Mouse (Mus musculus) frontal cortex, postnatal 25 days (tissue): Measurements from ENCODE around the gene Havcr2.
"Not testable (repeated sequence)": the region's sequence is repeated elsewhere in the genome, so short reads cannot be mapped to it uniquely, and the experiment has no call there.

Source experiments
- DNase-seq, 2 experiments: peaks; one replicate each; pipeline ENCODE4 v3.0.0; 2022; ENCODE audit warnings: low spot score in 2 of 2

Gene Havcr2

GRCm38 (mm10) chr11:46454453-46455045, at the start of gene Havcr2:
TSS of gene Havcr2 (plus strand) at chr11:46454935.
- no peak for DNase-seq

DNA sequence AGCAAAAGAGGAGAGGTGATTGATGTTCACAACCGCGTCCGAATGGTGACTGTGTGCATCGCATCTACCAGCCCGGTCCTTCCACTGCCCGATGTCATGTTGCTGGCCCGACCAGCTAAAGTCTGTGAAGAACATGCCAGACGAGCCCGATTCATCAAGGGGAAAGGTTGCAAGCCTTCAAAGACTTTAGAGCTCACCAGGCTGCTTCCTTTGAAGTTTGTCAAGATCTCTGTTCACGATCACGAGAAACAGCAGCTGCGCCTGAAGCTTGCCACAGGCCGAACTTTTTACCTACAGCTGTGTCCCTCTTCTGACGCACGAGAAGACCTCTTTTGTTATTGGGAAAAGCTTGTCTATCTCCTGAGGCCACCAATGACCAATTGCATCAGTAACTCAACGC, 49.7 kb upstream of the Havcr2 start:
- DNase-seq, result no peak

DNA sequence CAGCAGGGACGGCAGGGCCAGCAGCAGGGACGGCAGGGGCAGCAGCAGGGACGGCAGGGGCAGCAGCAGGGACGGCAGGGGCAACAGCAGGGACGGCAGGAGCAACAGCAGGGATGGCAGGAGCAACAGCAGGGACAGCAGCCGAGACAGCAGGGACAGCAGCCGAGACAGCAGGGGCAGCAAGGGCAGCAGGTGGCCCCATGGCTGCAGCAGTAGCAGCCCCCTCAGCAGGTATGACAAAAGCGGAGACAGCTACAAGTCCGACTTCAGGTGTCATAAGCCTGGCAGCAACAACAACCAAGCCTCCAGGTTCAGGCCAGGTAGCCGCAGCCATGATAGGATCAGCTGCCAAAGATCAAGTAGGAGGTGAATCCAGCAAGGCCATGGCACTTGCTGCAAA, 48.0 kb upstream of the Havcr2 start:
- no peak for DNase-seq

DNA sequence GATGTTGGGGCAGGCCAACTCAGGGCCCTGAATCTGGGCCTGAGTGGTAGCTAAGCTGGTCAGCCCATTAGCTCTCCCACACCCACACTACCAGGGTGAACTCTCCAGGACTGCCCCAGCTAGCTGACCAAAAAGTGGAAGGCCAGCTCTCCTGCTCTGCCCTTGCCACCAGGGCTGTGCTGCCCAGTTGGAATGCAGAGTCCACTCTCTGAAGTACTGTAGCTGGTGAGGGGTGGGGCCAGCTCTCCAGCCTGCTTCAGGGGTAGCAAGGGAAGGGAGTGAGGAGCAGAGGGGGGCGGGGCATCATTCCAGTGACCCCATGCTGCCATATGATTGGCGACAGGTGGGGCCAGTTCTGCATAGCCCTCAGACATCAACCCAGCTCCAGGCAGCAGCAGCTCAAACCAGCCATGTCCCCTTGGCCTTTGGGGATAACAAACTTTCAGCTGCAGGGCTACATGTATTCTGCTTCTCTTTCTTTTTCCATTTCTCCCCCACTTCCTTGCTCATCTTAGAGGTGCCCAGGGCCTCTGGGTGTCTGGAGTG, 44.6 kb upstream of the Havcr2 start:
- DNase-seq, result no peak

GRCm38 (mm10) chr11:46418438-46418837, 36.3 kb upstream of the Havcr2 start:
- DNase-seq, result no peak

GRCm38 (mm10) chr11:46418860-46419259, 35.9 kb upstream of the Havcr2 start:
- DNase-seq, result no peak

DNA sequence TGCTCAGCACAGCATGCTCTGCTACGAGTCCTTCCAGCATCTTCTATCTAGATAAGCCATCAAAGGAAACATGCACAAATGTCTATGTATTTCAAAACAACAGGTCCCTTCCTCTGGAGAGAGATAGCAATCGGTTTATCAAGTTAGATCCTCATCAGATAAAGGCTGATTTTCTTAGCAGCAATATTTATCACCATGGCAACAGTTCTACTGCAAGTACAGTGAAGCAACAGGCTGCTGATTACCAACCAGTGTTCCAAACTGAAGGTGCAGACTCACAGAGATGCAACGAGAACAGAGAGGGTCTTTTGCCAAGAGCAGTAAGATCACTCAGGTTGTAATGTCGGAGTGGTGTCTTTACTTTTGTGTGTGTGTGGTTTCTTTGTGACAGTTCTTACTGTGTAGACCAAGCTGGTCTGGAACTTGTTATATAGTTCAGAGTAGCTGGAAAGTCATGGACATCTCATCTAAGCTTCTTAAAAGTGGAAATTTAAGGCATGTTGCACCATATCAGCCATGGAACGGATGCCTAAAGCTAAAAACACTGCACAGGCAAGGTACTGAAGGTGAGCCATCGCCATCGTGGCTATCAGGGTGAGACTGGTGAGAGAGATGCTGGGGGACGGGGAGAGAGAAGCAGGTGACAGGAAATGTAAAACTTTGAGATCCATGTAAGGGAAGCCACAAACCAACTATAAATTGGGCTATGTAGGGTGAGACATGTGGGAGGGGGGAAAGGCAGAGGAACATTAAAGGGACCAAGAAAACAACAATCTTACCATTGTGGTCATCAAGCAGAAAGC, 33.4 kb upstream of the Havcr2 start:
- no peak for DNase-seq

DNA sequence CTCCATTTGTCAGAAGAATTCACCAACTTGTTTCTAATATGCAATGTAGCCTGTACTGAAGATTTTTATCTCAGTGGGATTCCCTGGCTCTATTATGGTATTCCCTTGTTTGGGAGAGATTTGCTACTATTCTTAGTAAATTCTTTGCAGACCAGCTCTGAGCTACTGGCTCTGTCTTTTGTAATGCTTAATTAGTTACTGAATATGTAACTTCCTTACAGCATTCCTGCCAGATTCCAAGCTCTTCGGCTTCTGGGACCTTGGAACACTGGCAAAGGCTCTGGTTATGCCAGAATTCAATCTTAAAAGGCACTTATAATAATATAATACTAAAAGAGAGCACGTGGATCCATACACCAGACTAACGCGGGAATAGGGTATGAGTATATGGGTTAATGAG, 26.6 kb upstream of the Havcr2 start:
- DNase-seq, result not testable (repeated sequence)

GRCm38 (mm10) chr11:46430123-46430522, 24.6 kb upstream of the Havcr2 start:
- DNase-seq, result no peak

- DNase-seq, result peak; percentile 49 to 74
Observed at GRCm38 (mm10) chr11:46431129-46431528, 23.6 kb upstream of the Havcr2 start.

GRCm38 (mm10) chr11:46435363-46435762, 19.4 kb upstream of the Havcr2 start:
- no peak for DNase-seq

- peak; percentile 85 to 89 for DNase-seq
Observed at GRCm38 (mm10) chr11:46436760-46437458, 17.8 kb upstream of the Havcr2 start, which contains the start of gene Med7. TSS of gene Med7 (plus strand) at chr11:46436925.

DNA sequence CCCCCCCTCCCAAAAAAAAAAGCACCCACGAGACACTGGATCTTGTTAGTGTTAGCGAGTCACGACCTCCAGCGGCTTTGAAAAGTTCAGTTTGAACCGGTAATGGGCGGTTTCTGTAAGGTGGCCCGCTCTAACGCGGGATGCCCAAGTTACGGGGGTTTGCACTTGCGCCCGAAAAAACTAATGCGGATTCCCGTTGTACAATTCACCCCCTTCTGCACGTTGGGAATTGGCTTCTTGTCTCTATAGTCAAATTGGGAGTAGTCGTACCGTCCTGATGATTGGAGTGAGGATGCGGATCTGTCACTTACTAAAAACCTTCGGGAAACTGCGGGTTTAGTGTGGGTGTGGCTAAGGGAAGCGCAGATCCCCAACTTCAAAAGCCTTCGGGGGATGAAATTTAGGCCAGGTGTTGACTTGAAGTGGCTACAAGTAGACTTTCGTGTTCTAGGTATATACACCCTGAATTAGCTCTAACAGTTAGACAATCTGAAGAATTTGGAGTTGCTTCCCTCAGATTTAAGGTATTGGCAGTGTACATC, 17.2 kb upstream of the Havcr2 start:
- no peak for DNase-seq

GRCm38 (mm10) chr11:46439005-46439543, 15.7 kb upstream of the Havcr2 start:
- no peak for DNase-seq

DNA sequence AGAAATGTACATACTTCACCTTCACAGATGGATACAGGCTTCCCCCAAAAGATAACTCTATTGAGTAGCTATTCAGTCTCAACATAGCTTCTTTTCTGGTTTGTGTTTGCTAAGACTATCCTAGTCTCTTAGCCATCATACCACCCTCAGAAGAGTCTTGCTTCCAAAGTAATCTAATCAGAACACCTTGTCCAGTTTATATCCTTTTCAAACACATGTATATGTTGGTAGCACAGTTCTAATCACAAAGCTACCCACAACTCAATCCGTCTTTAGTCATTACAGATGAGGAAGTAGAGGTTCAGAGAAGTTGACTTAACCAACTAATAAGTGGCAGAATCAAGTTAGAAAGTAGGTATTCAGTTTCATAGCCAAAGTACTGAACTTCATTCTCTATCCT, 13.0 kb upstream of the Havcr2 start:
- DNase-seq, result no peak

DNA sequence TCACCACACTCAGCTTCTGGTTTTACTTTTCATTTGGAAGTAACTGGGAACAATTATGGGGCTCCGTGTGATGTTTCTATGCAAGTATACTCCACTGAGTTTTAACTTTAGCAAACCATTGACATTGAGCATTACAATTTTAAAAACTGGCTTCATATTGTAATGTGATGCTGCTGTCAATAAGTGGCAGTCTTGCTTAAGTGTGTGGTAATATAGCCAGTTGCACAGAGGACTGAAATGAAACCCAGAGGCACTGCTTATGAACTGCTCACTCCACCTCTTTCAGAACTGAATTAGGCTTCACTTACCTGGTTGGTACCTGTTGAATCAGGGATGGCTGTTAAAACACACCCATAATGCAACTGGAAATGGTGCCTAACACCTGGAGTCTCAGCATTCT, 11.6 kb upstream of the Havcr2 start:
- no peak for DNase-seq

DNA sequence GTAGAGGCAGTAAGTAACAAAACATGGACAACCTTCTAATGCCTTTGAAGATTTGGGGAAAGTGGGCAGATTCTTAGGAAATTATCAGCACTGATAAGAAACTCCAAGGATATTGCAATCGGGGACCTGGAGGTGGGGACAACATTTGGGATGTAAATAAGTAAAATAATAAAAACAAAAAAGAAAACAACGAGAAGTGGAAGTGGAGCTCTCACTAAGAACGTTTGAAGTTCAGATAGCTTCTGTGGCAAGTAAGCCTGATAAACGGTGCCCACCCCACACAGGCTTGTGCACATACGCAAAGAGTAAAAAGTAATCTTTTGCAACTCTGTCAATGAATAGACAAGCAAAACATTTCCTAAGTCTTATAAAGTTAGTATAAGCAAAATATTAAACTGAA, 10.8 kb upstream of the Havcr2 start:
- DNase-seq, result no peak

DNA sequence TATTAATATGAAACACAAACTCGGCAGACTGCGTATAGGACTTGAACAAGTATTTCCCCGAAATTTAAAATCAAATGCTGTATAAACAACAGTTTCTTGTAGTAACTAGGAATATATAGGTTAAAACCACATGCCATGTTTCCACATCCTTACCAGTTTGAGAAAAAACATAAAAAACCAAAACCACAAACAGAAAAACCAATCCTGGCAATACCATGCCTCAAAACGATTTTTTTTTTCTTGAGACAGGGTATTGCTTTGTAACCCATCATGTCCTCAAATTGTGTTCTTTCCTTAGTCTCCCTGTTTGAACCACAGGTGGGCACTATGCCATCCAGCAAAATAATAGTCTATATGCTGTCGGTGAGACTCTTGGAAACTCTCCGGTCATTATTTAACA, 8.6 kb upstream of the Havcr2 start:
- no peak for DNase-seq

DNA sequence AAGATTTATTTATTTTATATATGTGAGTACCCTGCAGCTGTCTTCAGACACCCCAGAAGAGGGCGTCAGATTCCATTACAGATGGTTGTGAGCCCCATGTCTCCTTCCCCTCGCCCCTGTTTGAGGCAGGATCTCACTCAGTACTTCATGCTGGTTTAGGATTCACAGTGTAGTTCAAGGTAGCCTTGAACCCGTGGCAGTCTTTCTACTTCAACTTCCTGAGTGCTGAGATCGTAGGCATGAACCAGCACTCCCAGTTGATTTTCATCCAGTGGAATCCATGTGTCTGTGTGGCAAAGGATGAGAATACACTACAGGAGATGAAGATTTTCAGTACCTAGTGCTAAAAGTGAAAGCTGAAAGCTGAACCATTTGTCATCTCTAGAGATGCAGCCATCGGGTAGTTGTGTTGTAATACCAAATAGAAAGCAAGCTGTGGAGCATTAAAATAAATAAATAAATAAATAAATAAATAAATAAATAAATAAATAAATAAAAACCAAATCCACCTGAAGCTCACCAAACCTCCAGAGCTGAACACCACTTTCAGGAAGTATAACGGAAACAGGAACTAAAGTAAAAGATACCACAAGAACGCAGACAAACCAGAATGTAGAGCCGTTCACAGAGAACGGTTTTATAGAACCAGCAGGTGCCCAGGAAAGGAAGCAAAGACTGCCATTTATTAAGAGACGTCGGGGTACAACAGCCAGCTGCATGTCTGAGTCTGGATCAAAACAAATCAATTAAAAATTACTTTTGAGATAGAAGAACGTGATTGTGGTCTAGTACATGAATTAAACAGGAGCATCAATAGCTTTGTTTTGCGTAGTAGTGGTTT, 6.9 kb upstream of the Havcr2 start:
- no peak for DNase-seq

GRCm38 (mm10) chr11:46449461-46450080, 5.2 kb upstream of the Havcr2 start:
- no peak for DNase-seq

DNA sequence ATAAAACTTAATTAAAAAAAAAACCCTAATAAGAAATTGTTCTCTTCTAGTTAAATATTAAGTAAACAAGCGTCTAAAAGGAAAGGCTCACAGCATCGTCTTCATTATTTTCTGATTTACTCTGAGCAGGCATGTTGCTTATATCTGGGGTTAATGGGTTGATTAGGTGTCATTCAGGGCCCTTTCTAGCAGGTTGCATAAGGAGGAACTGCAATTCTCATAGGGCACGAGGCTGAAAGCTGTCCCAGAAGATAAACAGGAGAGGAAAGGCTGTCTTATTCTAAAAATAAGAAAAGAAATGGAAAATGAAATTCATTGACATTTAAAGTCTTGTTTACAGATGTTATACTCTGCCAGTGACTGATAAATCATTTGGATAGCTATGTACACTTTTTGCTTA, 5.2 kb downstream of the Havcr2 start:
- no peak for DNase-seq
